Comparison of ENCODE assay signal across 8 mouse cellular contexts in genomic region chr6:5093516-5093915, GRCm38 (mm10).
DNase-seq lines count a peak whose midpoint lies in the region; ATAC-seq and TF ChIP-seq lines count a peak whose summit lies in the region.

No protein-coding gene starts in this region.

- no peaks in the 10 kb centered on the region for H3K27me3 ChIP-seq in liver, adult 2 months (ENCODE audit: control insufficient read depth, insufficient read depth, low read length)
- H3K27me3 ChIP-seq in embryonic facial prominence, embryonic 13.5 days, result no peaks in the 10 kb centered on the region
- H3K27me3 ChIP-seq in liver, embryonic 12.5 days (replicated peaks), result no peaks in the 10 kb centered on the region
- H3K27me3 ChIP-seq in stomach, embryonic 16.5 days (ENCODE audit: control insufficient read depth, insufficient read depth, low read length), result no peaks in the 10 kb centered on the region

- H3K4me1 ChIP-seq in liver, adult 2 months (ENCODE audit: control insufficient read depth, insufficient read depth, low read length), result no peaks in the 10 kb centered on the region
- H3K4me1 ChIP-seq in embryonic facial prominence, embryonic 13.5 days, result no peaks in the 10 kb centered on the region
- 0 out of 2 replicates have a peak, but pooled peaks cover 8% of the 10 kb centered on the region for H3K4me1 ChIP-seq in liver, embryonic 12.5 days
- no peaks in the 10 kb centered on the region for H3K4me1 ChIP-seq in stomach, embryonic 16.5 days (ENCODE audit: control insufficient read depth, insufficient read depth, low read length)

- H3K27ac ChIP-seq in liver, adult 2 months (replicated peaks; ENCODE audit: insufficient read depth, low read depth, low read length), result peak overlapping the region; percentile 7; the same call in 1 of the 2 replicates
- H3K27ac ChIP-seq in embryonic facial prominence, embryonic 13.5 days, result peak overlapping the region; percentile 33; the same call in 1 of the 2 replicates
- 0 out of 2 replicates have a peak overlapping the region, but pooled peaks have one; percentile 33 for H3K27ac ChIP-seq in liver, embryonic 12.5 days
- peak overlapping the region; percentile 64 for H3K27ac ChIP-seq in stomach, embryonic 16.5 days (ENCODE audit: low read length)

- no peak overlapping the region for H3K4me2 ChIP-seq in embryonic facial prominence, embryonic 13.5 days
- H3K4me2 ChIP-seq in liver, embryonic 12.5 days, result no peak overlapping the region
- no peak overlapping the region for H3K4me2 ChIP-seq in stomach, embryonic 16.5 days (ENCODE audit: low read depth, low read length)

- no peak for TF ChIP-seq CTCF in liver, adult 2 months (IDR thresholded peaks at IDR 0.05; ENCODE audit: low read depth, low read length)

- WGBS in liver, adult 2 months, result 67% methylated on average over 4 of the region's 4 CpGs
- WGBS in embryonic facial prominence, embryonic 13.5 days, result 75% methylated on average over 4 of the region's 4 CpGs
- WGBS in liver, embryonic 12.5 days (ENCODE audit: insufficient replicate concordance), result 25% methylated on average over 4 of the region's 4 CpGs
- WGBS in stomach, embryonic 16.5 days, result 47% methylated on average over 4 of the region's 4 CpGs

- no peaks in the 10 kb centered on the region for H3K79me2 ChIP-seq in liver, adult 2 months (ENCODE audit: control insufficient read depth, insufficient read depth, low read length)

- TF ChIP-seq POLR2A in liver, adult 2 months (IDR thresholded peaks at IDR 0.05; ENCODE audit: extremely low read depth, insufficient read depth, low read length), result no peak

- no peak for ATAC-seq in embryonic facial prominence, embryonic 13.5 days (ENCODE audit: insufficient number of reproducible peaks, insufficient read depth, low FRiP score, low TSS enrichment, low read depth)
- peak; percentile 73 to 84 for ATAC-seq in hematopoietic stem cell, adult 5-6 weeks (replicated peaks in 1 of 2; ENCODE audit: insufficient read depth in 1 of 2, low FRiP score in 2 of 2, low TSS enrichment in 1 of 2, low read depth in 1 of 2, poor library complexity in 2 of 2, severe bottlenecking in 2 of 2)
- peak; percentile 32; the same call in 1 of the 2 replicates for ATAC-seq in liver, embryonic 12.5 days
- peak; percentile 60 for ATAC-seq in stomach, embryonic 16.5 days (ENCODE audit: insufficient read depth, low FRiP score)

- no peaks in the 10 kb centered on the region for H3K36me3 ChIP-seq in liver, adult 2 months (ENCODE audit: control insufficient read depth, insufficient read depth, low read length)
- no peaks in the 10 kb centered on the region for H3K36me3 ChIP-seq in embryonic facial prominence, embryonic 13.5 days
- H3K36me3 ChIP-seq in liver, embryonic 12.5 days, result no peaks in the 10 kb centered on the region
- no peaks in the 10 kb centered on the region for H3K36me3 ChIP-seq in stomach, embryonic 16.5 days (ENCODE audit: control insufficient read depth, insufficient read depth, low read length)

- peak; percentile 44 for DNase-seq in liver, adult 2 months (ENCODE audit: extremely low read depth, low read depth, low spot score)
- DNase-seq in liver, result no peak
- DNase-seq in cerebellum, adult 9-11 months, result no peak
- no peak for DNase-seq in thymus, postnatal 4 days

- H3K9ac ChIP-seq in liver, adult 2 months (ENCODE audit: low read depth, low read length), result no peak overlapping the region
- H3K9ac ChIP-seq in embryonic facial prominence, embryonic 13.5 days, result no peak overlapping the region
- H3K9ac ChIP-seq in liver, embryonic 12.5 days, result no peak overlapping the region
- no peak overlapping the region for H3K9ac ChIP-seq in stomach, embryonic 16.5 days (ENCODE audit: low read length)

- H3K4me3 ChIP-seq in liver, adult 2 months (ENCODE audit: insufficient read depth, low read depth, low read length), result no peak overlapping the region
- H3K4me3 ChIP-seq in embryonic facial prominence, embryonic 13.5 days, result no peak overlapping the region
- H3K4me3 ChIP-seq in liver, embryonic 12.5 days, result no peak overlapping the region
- no peak overlapping the region for H3K4me3 ChIP-seq in stomach, embryonic 16.5 days (replicated peaks; ENCODE audit: low read length)

- H3K9me3 ChIP-seq in embryonic facial prominence, embryonic 13.5 days, result no peaks in the 10 kb centered on the region
- no peaks in the 10 kb centered on the region for H3K9me3 ChIP-seq in liver, embryonic 12.5 days (replicated peaks)
- no peaks in the 10 kb centered on the region for H3K9me3 ChIP-seq in stomach, embryonic 16.5 days (replicated peaks; ENCODE audit: control insufficient read depth, low read length)

Comparison
In these comparisons a context has a peak if more than half of its experiments do, and no peak if none do; other contexts are left out.
1. H3K27ac ChIP-seq: peak in every context shown above with its lines; median percentile 64 in stomach, embryonic 16.5 days; 33 in embryonic facial prominence, embryonic 13.5 days; 33 in liver, embryonic 12.5 days; 7 in liver, adult 2 months.